Mouse (Mus musculus): ENCODE measurements around the gene BC034090. TPM values are rescaled to one million over a fixed set of nuclear protein-coding genes. Genes with fewer than 3 reads are reported as not detected.

BC034090 gene
- polyA plus RNA-seq, 1 experiment = 0.94 TPM

DNA sequence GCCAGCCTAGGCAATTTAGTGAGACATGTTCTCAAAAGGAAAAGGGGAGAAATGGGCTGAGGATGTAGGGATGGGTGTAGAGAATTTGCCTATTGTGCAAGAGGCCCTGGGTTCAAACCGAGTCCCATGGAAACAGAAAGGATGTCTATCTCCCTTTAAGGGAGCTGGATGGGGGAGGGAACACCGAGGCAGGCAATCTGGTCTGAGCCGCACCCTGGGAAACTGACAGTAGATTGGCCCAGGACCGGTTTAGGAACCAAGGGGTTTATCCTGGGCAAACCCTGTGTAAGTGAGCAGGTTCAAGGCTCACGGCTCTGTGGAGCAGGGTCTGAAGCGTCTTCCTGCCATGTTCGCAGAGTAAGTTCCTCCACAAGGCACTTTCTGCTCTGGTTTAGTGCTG is 1.3 kb upstream of the BC034090 start:
- Histone ChIP-seq H3K4me1 (ENCODE audit: control insufficient read depth, insufficient read depth, low read length) (no peaks in the 10 kb centered on the region), H3K27ac (ENCODE audit: insufficient read depth, low read depth, low read length) (no peak overlapping the region), H3K4me3 (ENCODE audit: insufficient read depth, low read length) (no peak overlapping the region)
- TF ChIP-seq CTCF (IDR thresholded peaks at IDR 0.05; ENCODE audit: low read depth, low read length) (no peak), POLR2A (IDR thresholded peaks at IDR 0.05; ENCODE audit: borderline replicate concordance, low read depth, low read length) (no peak)

- Histone ChIP-seq H3K27ac (ENCODE audit: insufficient read depth, low read depth, low read length) (no peak overlapping the region), H3K4me1 (ENCODE audit: control insufficient read depth, insufficient read depth, low read length) (no peaks in the 10 kb centered on the region), H3K4me3 (ENCODE audit: insufficient read depth, low read length) (peak overlapping the region; percentile 41)
- TF ChIP-seq POLR2A (IDR thresholded peaks at IDR 0.05; ENCODE audit: borderline replicate concordance, low read depth, low read length) (no peak), CTCF (IDR thresholded peaks at IDR 0.05; ENCODE audit: low read depth, low read length) (no peak)
These were observed 547 bp upstream of the BC034090 start for GRCm38 (mm10) chr1:155244771-155245211.

DNA sequence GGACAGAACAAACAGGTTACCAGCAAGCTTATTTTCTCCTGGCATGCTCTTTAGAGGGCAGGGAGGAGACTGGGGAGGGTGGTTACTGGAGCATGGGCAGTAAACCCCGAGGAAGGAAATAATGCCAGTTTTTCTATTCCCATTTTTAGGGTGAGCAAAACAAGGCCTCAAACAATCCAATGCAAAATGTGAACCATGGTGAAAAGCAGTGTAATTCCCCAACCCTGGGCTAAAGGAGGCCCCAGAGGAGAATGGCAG is 1.8 kb downstream of the BC034090 start:
- H3K4me1 ChIP-seq (ENCODE audit: control insufficient read depth, insufficient read depth, low read length) = no peaks in the 10 kb centered on the region
- no peak overlapping the region for H3K4me3 ChIP-seq (ENCODE audit: insufficient read depth, low read length)
- no peak for TF ChIP-seq CTCF (IDR thresholded peaks at IDR 0.05; ENCODE audit: low read depth, low read length)
- no peak for TF ChIP-seq POLR2A (IDR thresholded peaks at IDR 0.05; ENCODE audit: borderline replicate concordance, low read depth, low read length)
- H3K27ac ChIP-seq (ENCODE audit: insufficient read depth, low read depth, low read length) = no peak overlapping the region

GRCm38 (mm10) chr1:155241701-155242487 is 2.4 kb downstream of the BC034090 start:
- TF ChIP-seq CTCF (IDR thresholded peaks at IDR 0.05; ENCODE audit: low read depth, low read length) (no peak), POLR2A (IDR thresholded peaks at IDR 0.05; ENCODE audit: borderline replicate concordance, low read depth, low read length) (no peak)
- Histone ChIP-seq H3K4me1 (ENCODE audit: control insufficient read depth, insufficient read depth, low read length) (no peaks in the 10 kb centered on the region), H3K4me3 (ENCODE audit: insufficient read depth, low read length) (no peak overlapping the region), H3K27ac (ENCODE audit: insufficient read depth, low read depth, low read length) (no peak overlapping the region)

GRCm38 (mm10) chr1:155239962-155240717 is 4.1 kb downstream of the BC034090 start:
- H3K4me1 ChIP-seq (ENCODE audit: control insufficient read depth, insufficient read depth, low read length) = no peaks in the 10 kb centered on the region
- H3K27ac ChIP-seq (ENCODE audit: insufficient read depth, low read depth, low read length) = no peak overlapping the region
- no peak overlapping the region for H3K4me3 ChIP-seq (ENCODE audit: insufficient read depth, low read length)
- TF ChIP-seq POLR2A (IDR thresholded peaks at IDR 0.05; ENCODE audit: borderline replicate concordance, low read depth, low read length) (no peak), CTCF (IDR thresholded peaks at IDR 0.05; ENCODE audit: low read depth, low read length) (no peak)

DNA sequence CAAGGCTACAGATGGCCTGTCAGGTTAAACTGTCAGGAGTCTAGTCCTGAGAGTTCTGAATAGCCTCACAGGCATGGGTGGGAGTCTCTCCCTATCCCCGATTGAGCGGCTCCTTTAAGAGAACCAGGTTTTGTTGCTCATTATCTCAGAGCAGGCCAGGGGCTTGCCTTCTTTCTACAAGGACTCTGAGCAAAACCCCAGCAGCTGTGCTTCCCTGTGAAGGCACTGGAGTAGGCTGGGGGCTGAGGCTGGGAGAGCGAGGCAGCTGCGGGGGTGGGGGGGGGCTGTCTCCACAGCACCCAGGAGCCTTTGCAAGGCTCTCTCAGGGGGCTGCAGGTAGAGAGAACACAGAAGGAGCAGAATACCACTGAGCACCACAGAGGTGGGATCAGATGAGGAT is 5.1 kb downstream of the BC034090 start:
- Histone ChIP-seq H3K4me1 (ENCODE audit: control insufficient read depth, insufficient read depth, low read length) (no peaks in the 10 kb centered on the region), H3K27ac (ENCODE audit: insufficient read depth, low read depth, low read length) (no peak overlapping the region), H3K4me3 (ENCODE audit: insufficient read depth, low read length) (no peak overlapping the region)
- no peak for TF ChIP-seq CTCF (IDR thresholded peaks at IDR 0.05; ENCODE audit: low read depth, low read length)
- no peak for TF ChIP-seq POLR2A (IDR thresholded peaks at IDR 0.05; ENCODE audit: borderline replicate concordance, low read depth, low read length)

DNA sequence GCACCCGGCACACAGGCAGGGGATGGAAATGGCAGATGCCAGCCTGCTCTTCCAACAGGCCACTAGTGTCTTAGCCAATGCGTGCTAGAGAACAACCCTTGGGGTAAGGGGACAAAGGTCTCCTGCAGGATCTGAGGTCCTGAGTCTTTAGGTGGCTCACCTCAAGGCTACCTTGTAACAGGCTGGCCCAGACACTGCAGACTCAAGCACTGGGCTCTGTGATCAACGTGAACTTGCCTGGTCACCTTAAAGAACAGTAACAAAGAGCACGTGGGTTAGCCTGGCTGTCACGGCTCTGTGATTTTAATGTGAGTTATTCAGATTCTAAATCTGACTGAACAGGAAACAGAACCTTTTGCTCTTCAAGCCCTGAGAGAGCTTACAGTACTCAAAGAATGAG is 6.1 kb downstream of the BC034090 start:
- TF ChIP-seq CTCF (IDR thresholded peaks at IDR 0.05; ENCODE audit: low read depth, low read length) (no peak), POLR2A (IDR thresholded peaks at IDR 0.05; ENCODE audit: borderline replicate concordance, low read depth, low read length) (no peak)
- Histone ChIP-seq H3K27ac (ENCODE audit: insufficient read depth, low read depth, low read length) (no peak overlapping the region), H3K4me3 (ENCODE audit: insufficient read depth, low read length) (no peak overlapping the region)

GRCm38 (mm10) chr1:155237390-155237789 is 6.9 kb downstream of the BC034090 start:
- no peak for TF ChIP-seq POLR2A (IDR thresholded peaks at IDR 0.05; ENCODE audit: borderline replicate concordance, low read depth, low read length)
- TF ChIP-seq CTCF (IDR thresholded peaks at IDR 0.05; ENCODE audit: low read depth, low read length) = no peak

More for the DNA sequence above, 6.1 kb downstream of the BC034090 start:
- no peaks in the 10 kb centered on the region for H3K4me1 ChIP-seq (ENCODE audit: control insufficient read depth, insufficient read depth, low read length)

DNA sequence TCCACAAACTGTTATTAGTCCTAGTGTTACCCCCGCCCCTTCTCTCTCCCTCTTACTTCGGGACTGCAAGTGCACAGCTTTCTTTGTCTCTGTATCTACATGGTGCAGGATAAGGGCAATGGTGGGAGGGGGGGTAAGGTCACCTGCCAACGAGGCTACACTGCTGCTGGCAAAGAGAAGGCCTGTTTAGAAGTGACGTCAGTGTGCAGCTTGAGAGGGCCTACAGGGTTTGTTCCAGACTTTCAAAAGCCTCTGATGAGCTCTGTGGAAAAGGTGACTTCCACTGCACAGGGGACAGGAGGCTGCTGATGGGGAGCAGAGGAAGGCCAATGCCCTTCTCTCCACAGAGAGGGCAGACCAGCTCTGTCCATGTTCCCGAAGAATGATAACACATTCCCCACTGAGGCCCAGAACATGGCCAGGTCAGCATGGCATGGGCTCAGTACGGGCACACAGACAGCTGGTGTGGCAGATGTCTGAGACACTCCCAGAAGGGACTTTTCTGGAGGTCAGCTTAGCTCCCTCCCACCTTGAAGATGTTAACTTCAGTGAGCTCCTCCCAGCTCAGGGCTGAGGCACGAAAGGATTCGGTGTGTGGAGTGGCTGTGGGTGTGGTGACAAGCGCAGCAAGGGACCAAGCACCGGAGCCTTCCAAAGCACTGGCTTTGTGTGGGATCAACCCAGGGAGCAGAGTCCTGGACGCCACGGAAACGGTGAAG is 7.8 kb downstream of the BC034090 start:
- Histone ChIP-seq H3K4me3 (ENCODE audit: insufficient read depth, low read length) (no peak overlapping the region), H3K4me1 (ENCODE audit: control insufficient read depth, insufficient read depth, low read length) (no peaks in the 10 kb centered on the region), H3K27ac (ENCODE audit: insufficient read depth, low read depth, low read length) (no peak overlapping the region)
- TF ChIP-seq CTCF (IDR thresholded peaks at IDR 0.05; ENCODE audit: low read depth, low read length) (no peak), POLR2A (IDR thresholded peaks at IDR 0.05; ENCODE audit: borderline replicate concordance, low read depth, low read length) (no peak)

More at GRCm38 (mm10) chr1:155237390-155237789, 6.9 kb downstream of the BC034090 start:
- H3K4me3 ChIP-seq (ENCODE audit: insufficient read depth, low read length) = no peak overlapping the region
- no peaks in the 10 kb centered on the region for H3K4me1 ChIP-seq (ENCODE audit: control insufficient read depth, insufficient read depth, low read length)
- no peak overlapping the region for H3K27ac ChIP-seq (ENCODE audit: insufficient read depth, low read depth, low read length)

All from bone marrow macrophage, adult 2 months (primary cell).